In the genomic region with DNA sequence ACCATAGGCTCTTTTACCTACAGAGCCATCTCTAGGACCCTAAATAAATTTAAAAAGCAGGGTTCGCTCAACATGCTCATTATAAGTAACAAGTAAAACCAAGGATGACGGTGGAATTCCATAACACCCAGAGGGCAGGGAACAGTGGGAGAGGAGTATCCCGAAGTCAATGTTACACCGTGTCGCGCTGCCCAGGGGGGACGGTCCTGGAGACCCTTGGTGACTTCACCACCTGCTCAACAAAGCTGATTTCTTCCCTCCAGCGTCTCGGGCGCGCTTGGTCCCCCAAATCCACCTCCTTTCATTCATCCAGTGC, we compare ENCODE assay signal across 7 mouse cellular contexts. TPM values are rescaled to one million over a fixed set of nuclear protein-coding genes. Genes with fewer than 3 reads are reported as not detected.
A peak's percentile ranks its signal among the peaks of the same experiment; 100 is the strongest.
DNase-seq lines count a peak whose midpoint lies in the region; ATAC-seq and TF ChIP-seq lines count a peak whose summit lies in the region.

No protein-coding gene starts in this region.

- no peaks in the 10 kb centered on the region for H3K9me3 ChIP-seq in lung, embryonic 15.5 days
- no peaks in the 10 kb centered on the region for H3K9me3 ChIP-seq in forebrain, embryonic 13.5 days (replicated peaks)
- H3K9me3 ChIP-seq in limb, embryonic 12.5 days: no peaks in the 10 kb centered on the region

- 7% methylated on average over 11 of the region's 11 CpGs for WGBS in lung, embryonic 15.5 days
- 9% methylated on average over 11 of the region's 11 CpGs for WGBS in forebrain, embryonic 13.5 days
- WGBS in limb, embryonic 12.5 days: 6% methylated on average over 11 of the region's 11 CpGs
- WGBS in small intestine, adult 2 months: 5% methylated on average over 11 of the region's 11 CpGs

- H3K36me3 ChIP-seq in lung, embryonic 15.5 days: no peaks in the 10 kb centered on the region
- no peaks in the 10 kb centered on the region for H3K36me3 ChIP-seq in forebrain, embryonic 13.5 days (ENCODE audit: poor library complexity, severe bottlenecking)
- no peaks in the 10 kb centered on the region for H3K36me3 ChIP-seq in limb, embryonic 12.5 days
- H3K36me3 ChIP-seq in small intestine, adult 2 months (ENCODE audit: control insufficient read depth, insufficient read depth, low read length): no peaks in the 10 kb centered on the region

- H3K4me3 ChIP-seq in lung, embryonic 15.5 days: peak overlapping the region; percentile 68
- H3K4me3 ChIP-seq in forebrain, embryonic 13.5 days: peak overlapping the region; percentile 62
- H3K4me3 ChIP-seq in limb, embryonic 12.5 days (replicated peaks): peak overlapping the region; percentile 66
- H3K4me3 ChIP-seq in small intestine, adult 2 months (ENCODE audit: low read depth, low read length): peak overlapping the region; percentile 71

- peak overlapping the region; percentile 92 for H3K4me2 ChIP-seq in lung, embryonic 15.5 days
- H3K4me2 ChIP-seq in forebrain, embryonic 13.5 days: peak overlapping the region; percentile 69
- H3K4me2 ChIP-seq in limb, embryonic 12.5 days: peak overlapping the region; percentile 81

- no peak for TF ChIP-seq CTCF in small intestine, adult 2 months (IDR thresholded peaks at IDR 0.05; ENCODE audit: extremely low read depth, insufficient read length, insufficient replicate concordance, low read depth, low read length)

- H3K27ac ChIP-seq in lung, embryonic 15.5 days: no peak overlapping the region
- H3K27ac ChIP-seq in forebrain, embryonic 13.5 days: no peak overlapping the region
- no peak overlapping the region for H3K27ac ChIP-seq in limb, embryonic 12.5 days
- H3K27ac ChIP-seq in small intestine, adult 2 months (ENCODE audit: insufficient read depth, low read depth, low read length): peak overlapping the region; percentile 93

- DNase-seq in lung, postnatal 14 days: no peak
- no peak for DNase-seq in embryo, embryonic 11 days
- no peak for DNase-seq in ovary, postnatal 10 days (ENCODE audit: low spot score)

- no peak for TF ChIP-seq POLR2A in small intestine, adult 2 months (IDR thresholded peaks at IDR 0.05; ENCODE audit: low read depth, low read length)

- H3K27me3 ChIP-seq in lung, embryonic 15.5 days: no peaks in the 10 kb centered on the region
- H3K27me3 ChIP-seq in forebrain, embryonic 13.5 days: peaks cover 7% of the 10 kb centered on the region; the same call in 1 of the 2 replicates
- peaks cover 17% of the 10 kb centered on the region for H3K27me3 ChIP-seq in limb, embryonic 12.5 days
- H3K27me3 ChIP-seq in small intestine, adult 2 months (ENCODE audit: control insufficient read depth, insufficient read depth, low read length): no peaks in the 10 kb centered on the region

- H3K4me1 ChIP-seq in lung, embryonic 15.5 days: no peaks in the 10 kb centered on the region; the same call in 1 of the 2 replicates
- H3K4me1 ChIP-seq in forebrain, embryonic 13.5 days: no peaks in the 10 kb centered on the region
- H3K4me1 ChIP-seq in limb, embryonic 12.5 days (replicated peaks): 0 out of 2 replicates have a peak, but pooled peaks cover 3% of the 10 kb centered on the region
- H3K4me1 ChIP-seq in small intestine, adult 2 months (ENCODE audit: control insufficient read depth, insufficient read depth, insufficient read length, low read length): peaks cover 2% of the 10 kb centered on the region; the same call in 1 of the 2 replicates

- H3K9ac ChIP-seq in lung, embryonic 15.5 days: peak overlapping the region; percentile 76
- H3K9ac ChIP-seq in forebrain, embryonic 13.5 days: peak overlapping the region; percentile 83
- peak overlapping the region; percentile 85 for H3K9ac ChIP-seq in limb, embryonic 12.5 days (replicated peaks)

- ATAC-seq in lung, embryonic 15.5 days (ENCODE audit: borderline replicate concordance, extremely low read depth, low FRiP score, low TSS enrichment): peak; percentile 11; the same call in 1 of the 2 replicates
- peak; percentile 50 for ATAC-seq in forebrain, embryonic 13.5 days
- no peak for ATAC-seq in limb, embryonic 12.5 days (ENCODE audit: insufficient number of reproducible peaks, insufficient read depth, low FRiP score, low TSS enrichment, low read depth)

RNA-seq across cellular contexts. Expression of gene Cox20, which starts 43.2 kb away (rescaled TPM):
- 124 TPM in 2 replicates for polyA plus RNA-seq in lung, embryonic 15.5 days (2015; fragmentation: Nextera tagmentation; extraction: Ambion mirVana)
- 146 and 191 TPM in 2 replicates for polyA plus RNA-seq in forebrain, embryonic 13.5 days (2015; fragmentation: Nextera tagmentation; extraction: Ambion mirVana)
- 124 and 132 TPM in 2 replicates for polyA plus RNA-seq in limb, embryonic 12.5 days (2016; fragmentation: Nextera tagmentation; extraction: Ambion mirVana)
- 3.7 and 5.3 TPM in 2 replicates for polyA plus RNA-seq in small intestine, adult 2 months (2012; rRNA removed)

Comparison
In these comparisons a context has a peak if more than half of its experiments do, and no peak if none do; other contexts are left out.
1. RNA of gene Cox20, which starts 43.2 kb away (polyA plus RNA-seq): 146 to 191 TPM in forebrain, embryonic 13.5 days, 124 to 132 TPM in limb, embryonic 12.5 days and 124 TPM in lung, embryonic 15.5 days; 3.7 to 5.3 TPM in small intestine, adult 2 months; every median in the first group is over 10 times any median in the second.
2. Peak in every context shown above with its lines, with median percentiles within 50 percentile points of each other: H3K4me2 ChIP-seq, H3K4me3 ChIP-seq and H3K9ac ChIP-seq.